Mouse (Mus musculus) hindbrain, embryonic 12.5 days (tissue): ENCODE results near the gene Adck1. TPM values are rescaled to one million over a fixed set of nuclear protein-coding genes. Genes with fewer than 3 reads are reported as not detected.

Experiments used
- polyA plus RNA-seq: library from polyadenylated mRNA; unstranded; fragments of >200 nt; fragmentation: Nextera tagmentation; extraction: Ambion mirVana; gene quantifications from 2 replicates; pipeline ENCODE4 v1.2.1, GENCODE M21; 2016

Adck1 gene
- polyA plus RNA-seq, 1 experiment from 2014 or later = 20.5 TPM

Other genes starting within 250 kb of the Adck1 start
- gene Gm10436, start 178.4 kb upstream of the Adck1 start, polyA plus RNA-seq = not detected in 2 replicates
- not detected in 2 replicates for gene Gm8332, start 110.5 kb upstream of the Adck1 start, polyA plus RNA-seq
- not detected in 2 replicates for gene Gm5662, start 86.1 kb upstream of the Adck1 start, polyA plus RNA-seq
- not detected in 2 replicates for gene Gm5039, start 36.5 kb upstream of the Adck1 start, polyA plus RNA-seq